Mouse (Mus musculus): ENCODE results near the gene Mrtfa. TPM values are rescaled to one million over a fixed set of nuclear protein-coding genes. Genes with fewer than 3 reads are reported as not detected.

The Mrtfa gene
- total RNA-seq, 2 experiments from 2014 or later: 17.5 to 17.7 TPM

DNA sequence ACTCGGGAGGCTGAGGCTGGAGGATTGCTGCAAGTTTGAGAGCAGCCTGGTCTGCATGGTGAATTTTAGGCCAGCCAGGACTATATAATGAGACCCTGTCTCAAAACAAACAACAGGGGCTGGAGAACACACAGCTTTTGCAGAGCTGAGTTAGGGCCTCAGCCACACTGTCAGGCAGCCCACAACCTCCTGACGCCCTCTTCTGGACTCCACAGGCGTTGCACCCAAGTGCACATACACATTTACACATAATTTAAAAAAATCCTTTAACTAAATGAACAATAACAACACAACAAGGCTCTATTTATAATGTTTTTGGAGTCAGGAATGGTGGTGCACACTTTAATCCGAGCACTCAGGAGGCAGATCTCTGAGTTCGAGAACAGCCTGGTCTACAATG is 7.9 kb upstream of the Mrtfa start:
- DNase-seq (ENCODE audit: low spot score): no peak

DNA sequence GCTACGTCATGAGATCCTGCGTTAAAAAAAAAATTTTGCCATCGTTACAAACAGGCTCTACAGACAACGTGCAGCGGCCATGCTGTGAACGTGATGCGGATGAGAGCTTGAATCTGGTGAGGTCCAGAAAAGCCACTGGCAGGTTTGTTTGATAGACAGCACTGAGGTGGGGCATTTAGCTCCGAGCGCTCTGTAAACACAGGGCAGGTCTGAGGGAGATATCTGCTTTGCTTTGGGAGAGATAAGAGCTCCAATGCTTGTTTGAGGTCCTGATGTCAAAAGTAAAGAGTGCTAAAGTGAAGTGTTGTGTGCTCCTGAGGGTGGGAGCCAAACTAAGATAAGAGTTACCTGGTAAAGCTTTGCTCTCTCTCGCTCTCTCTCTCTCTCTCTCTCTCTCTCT is 6.6 kb upstream of the Mrtfa start:
- DNase-seq (ENCODE audit: low spot score): no peak

GRCm38 (mm10) chr15:81195447-81195846 is 4.9 kb upstream of the Mrtfa start:
- DNase-seq (ENCODE audit: low spot score): no peak

DNA sequence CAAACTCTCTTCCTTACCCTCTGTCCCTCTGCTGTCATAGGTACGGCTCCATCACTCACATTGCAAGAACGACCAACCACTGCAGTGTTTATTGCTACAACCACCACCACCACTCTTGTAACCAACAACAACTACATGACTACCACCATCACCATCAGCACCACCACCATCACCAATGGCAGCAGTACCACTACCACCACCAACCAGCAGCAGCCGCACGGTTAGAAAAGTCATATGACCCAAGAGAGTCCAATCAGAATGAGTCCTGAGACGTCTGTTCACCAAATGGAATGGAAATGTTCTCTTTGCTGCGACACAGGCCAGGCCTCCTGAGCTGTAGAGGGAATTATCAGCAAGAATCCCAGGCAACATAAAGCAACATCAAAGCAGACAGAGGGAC is 4.2 kb upstream of the Mrtfa start:
- no peak for DNase-seq (ENCODE audit: low spot score)

GRCm38 (mm10) chr15:81192858-81193257 is 2.3 kb upstream of the Mrtfa start:
- DNase-seq (ENCODE audit: low spot score): no peak

GRCm38 (mm10) chr15:81192316-81192715 is 1.8 kb upstream of the Mrtfa start:
- no peak for DNase-seq (ENCODE audit: low spot score)

DNA sequence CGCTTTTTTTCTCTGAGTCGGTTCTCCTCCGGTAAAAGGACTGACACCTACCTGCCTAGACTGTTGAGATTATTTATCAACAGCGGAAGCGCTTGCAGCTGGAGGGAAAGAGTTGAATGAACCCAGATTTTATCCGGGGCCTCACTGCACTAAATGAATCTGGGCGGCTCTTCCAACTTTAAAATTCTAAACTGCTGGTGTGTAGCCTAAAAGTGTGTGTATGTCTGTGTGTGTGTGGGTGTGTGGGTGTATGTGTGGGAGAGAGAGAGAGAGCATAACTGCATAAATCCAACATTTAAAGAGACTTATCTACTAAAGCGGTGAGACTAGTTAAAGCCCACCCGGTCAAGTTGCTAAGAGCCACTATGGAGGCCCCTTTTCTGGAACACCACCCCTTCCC is 746 bp upstream of the Mrtfa start:
- DNase-seq (ENCODE audit: low spot score): no peak

- no peak for DNase-seq (ENCODE audit: low spot score)
Measured at GRCm38 (mm10) chr15:81190011-81190629, 437 bp downstream of the Mrtfa start.

DNA sequence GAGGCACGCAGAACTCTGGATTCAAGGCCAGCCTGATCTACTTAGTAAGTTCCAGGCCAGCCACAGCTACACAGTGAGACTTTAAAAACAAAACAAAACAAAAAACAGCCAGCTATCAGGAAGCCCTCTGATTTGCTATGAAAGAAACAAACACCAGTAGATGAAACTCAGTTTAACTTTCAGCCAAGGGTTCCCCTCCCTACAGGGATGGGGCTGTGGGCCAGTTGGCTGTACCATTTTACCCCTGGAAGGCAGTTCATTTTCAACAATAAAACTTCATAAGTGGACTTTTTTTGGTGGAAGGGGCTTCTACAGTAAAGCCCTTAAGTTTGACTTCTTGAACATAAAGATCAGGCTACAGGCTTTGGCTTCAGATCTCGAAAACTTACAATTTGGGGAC is 1.5 kb downstream of the Mrtfa start:
- peak; percentile 46 for DNase-seq (ENCODE audit: low spot score)

DNA sequence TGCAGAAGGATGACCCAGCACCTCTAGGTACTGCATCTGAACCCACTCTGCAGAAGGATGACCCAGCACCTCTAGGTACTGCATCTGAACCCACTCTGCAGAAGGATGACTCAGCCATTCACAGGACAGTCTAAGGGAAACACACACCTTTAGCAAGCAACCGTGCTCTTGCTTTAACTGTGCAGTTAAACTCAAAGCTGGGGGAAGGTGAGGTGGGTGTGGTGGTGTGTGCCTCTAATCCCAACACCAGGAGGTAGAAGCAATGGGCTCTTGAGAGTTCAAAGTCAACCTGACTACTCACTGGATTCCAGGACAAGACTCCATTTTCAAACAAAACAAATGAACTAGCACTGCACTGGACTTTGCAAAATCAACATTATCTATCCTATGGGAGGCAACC is 5.6 kb downstream of the Mrtfa start:
- DNase-seq (ENCODE audit: low spot score): no peak

- no peak for DNase-seq (ENCODE audit: low spot score)
Measured at GRCm38 (mm10) chr15:81181233-81181632, 9.3 kb downstream of the Mrtfa start.

GRCm38 (mm10) chr15:81179523-81179922 is 11.0 kb downstream of the Mrtfa start:
- no peak for DNase-seq (ENCODE audit: low spot score)

- no peak for DNase-seq (ENCODE audit: low spot score)
Measured at GRCm38 (mm10) chr15:81178703-81179102, 11.9 kb downstream of the Mrtfa start.

DNA sequence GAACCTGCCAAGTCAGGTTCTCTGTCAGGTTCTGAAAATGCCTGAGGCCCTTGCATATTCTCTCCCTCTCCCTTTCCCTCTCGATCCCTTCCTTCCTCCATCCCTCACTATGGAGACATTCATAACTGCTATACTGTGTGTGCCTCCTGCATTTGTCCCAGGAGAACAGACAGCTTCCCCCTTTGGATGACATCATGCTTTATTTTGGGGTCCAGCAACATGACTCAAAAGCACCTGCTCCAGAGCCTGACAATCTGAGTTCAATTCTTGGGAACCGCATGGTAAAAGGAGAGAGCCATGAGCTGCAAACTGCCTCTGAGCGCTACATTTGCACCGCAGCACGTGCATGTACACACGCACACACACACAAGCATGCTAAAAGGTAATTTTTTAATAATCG is 12.7 kb downstream of the Mrtfa start:
- DNase-seq (ENCODE audit: low spot score): no peak

- DNase-seq (ENCODE audit: low spot score): no peak
Measured at GRCm38 (mm10) chr15:81175633-81176032, 14.9 kb downstream of the Mrtfa start.

DNA sequence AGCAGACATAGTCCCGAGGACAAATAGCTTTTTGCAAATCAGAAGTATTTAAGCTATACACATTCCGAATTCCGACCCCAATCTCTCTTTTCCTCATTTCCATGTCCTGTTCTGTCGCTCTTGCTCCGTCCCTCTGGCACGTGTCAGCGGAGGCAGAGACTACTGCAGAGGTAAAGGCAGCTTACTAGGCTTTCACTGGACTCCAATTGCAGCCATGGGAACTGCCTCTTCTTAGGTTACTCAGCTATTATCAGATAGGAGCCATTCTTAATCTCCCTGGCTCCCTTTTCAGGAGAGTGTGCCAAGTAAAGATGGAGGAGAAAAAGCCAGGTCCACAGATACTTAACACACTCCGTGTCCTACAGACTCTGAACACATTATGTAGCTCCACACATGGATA is 18.3 kb downstream of the Mrtfa start:
- no peak for DNase-seq (ENCODE audit: low spot score)

DNA sequence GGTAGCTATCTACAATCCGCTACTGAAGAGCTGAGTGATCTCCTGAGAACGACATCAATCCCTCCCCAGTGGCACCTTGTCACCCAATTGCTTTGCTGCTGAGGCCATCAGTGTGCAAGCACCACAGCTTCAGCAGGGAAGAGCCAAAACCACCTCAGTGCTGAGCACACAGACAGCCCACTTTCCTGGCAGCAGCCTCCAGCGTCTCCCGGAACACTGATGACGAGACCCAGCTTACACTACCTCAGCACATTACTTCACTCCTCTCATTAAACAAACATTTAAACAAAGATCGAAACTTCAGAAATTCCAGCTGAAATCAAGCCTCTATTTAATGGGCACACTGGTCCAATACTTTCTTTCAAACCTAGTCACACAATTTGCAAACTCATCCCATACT is 21.8 kb downstream of the Mrtfa start:
- DNase-seq (ENCODE audit: low spot score): no peak

DNA sequence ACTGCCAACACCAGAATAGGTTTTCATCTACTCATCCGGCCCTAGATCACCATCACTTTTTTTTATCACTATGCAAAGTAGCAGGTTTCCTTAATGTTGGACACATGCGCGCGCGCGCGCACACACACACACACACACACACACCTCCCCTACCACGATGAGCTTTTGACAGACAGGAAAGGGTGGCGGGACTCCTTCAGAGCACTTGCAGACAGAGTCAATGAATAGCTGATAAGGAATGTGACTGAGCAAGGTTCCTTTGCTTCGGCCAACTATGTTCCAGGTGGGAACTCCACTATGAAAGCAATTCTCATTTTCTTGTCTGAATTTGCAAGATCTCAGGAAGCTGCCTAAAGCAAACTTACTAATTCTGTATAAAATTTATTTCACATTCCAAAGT is 22.7 kb downstream of the Mrtfa start:
- no peak for DNase-seq (ENCODE audit: low spot score)

GRCm38 (mm10) chr15:81166291-81166690 is 24.3 kb downstream of the Mrtfa start:
- no peak for DNase-seq (ENCODE audit: low spot score)

DNA sequence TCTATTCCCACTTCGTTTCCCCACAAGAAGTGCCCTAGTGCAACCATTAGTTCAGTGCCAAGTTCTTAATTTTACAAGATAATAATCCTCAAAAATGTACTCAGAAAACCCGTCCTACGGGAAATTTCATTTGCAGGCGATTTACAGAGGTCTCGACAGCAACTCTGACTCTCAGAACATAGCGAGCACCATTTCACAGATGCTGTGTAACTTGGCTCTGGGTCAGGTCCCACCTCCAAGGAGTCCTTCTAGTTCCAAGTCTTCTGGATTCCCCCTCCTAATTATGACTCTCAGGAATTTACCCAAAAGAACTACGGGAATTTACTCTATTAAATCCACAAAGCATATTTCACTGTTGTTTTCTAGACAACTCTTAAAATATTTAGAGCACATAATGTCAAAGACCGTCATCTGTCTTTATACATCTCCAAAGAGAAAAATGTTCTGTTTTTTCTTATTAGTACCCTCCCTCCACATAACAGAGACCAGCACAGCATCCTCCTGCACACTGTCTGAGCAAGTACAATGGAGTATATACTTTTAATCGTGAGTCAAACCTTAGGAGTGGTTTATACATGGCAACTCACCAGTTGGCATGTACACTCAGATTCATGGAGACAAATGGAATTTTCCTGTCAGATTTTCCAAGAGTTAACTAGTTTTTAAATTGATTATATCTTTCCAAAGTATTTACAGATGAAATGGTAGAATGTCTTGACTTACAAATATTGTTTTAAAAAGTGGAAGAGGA is 25.8 kb downstream of the Mrtfa start:
- DNase-seq (ENCODE audit: low spot score): no peak

DNA sequence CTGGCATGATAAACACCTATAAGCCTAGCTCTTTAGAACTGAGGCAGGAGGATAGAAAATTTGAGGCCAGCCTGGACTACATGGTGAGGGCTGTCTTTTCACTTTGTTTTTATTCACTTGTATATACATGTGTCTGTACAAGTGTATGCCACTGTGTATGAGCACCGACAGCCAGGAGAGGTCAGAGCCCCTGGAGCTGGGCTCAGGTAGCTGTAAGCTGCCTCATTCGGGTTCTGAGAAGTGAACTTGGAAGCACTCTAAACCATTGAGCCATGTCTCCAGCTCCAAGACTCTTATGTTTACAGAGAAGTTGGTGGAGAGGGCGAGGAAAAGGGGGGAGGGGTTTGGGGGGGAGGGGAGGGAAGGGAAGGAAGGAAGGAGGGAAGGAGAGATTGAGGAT is 29.0 kb downstream of the Mrtfa start:
- no peak for DNase-seq (ENCODE audit: low spot score)

GRCm38 (mm10) chr15:81160677-81161076 is 29.9 kb downstream of the Mrtfa start:
- no peak for DNase-seq (ENCODE audit: low spot score)

DNA sequence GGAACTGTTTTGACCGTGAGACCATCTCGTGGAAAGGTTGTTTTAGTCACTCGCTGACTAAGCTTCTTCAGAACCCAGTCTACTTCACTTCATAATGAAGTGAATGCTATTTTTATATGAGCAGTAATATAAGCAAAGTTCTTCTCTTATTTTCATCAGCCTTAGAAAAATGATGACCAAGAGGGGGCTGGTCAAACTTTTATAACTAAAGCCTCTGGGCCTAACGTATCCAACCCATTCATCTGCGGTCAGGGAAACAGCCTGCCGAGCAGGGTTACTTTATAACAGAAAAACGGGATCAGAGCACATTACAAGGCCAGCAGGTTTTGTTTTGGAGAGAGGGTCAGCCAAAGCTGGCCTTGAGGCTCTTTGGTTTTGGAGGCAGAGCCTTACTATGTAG is 31.3 kb downstream of the Mrtfa start:
- DNase-seq (ENCODE audit: low spot score): no peak
